Mouse (Mus musculus) left cerebral cortex, postnatal 36 days (tissue): ENCODE data around the gene Tmem203. TPM values are rescaled to one million over a fixed set of nuclear protein-coding genes. Genes with fewer than 3 reads are reported as not detected.
"Not testable (repeated sequence)": the region's sequence is repeated elsewhere in the genome, so short reads cannot be mapped to it uniquely, and the experiment has no call there.

Source experiments
- DNase-seq, 2 experiments: peaks; one replicate each; pipeline ENCODE4 v3.0.0; 2021 to 2022; ENCODE audit warnings: low spot score in 2 of 2, mixed read lengths in 1 of 2
- intact Hi-C: fragments of 180-260 bp; cut with DNase I; formaldehyde crosslinking; loops from one replicate; pipeline ENCODE4 v1.15.1; 2025
- total RNA-seq, 2 experiments: library from RNA; stranded (reverse); gene quantifications; 2 replicates each; pipeline ENCODE4 v1.2.3; 2021

Gene Tmem203
- total RNA-seq, 2 experiments from 2014 or later = 32.8 to 44.3 TPM

- intact Hi-C loops = no loop called here
- no peak for DNase-seq
Measured at GRCm38 (mm10) chr2:25230581-25230980, 24.7 kb upstream of the Tmem203 start.

- intact Hi-C loops = no loop called here
Measured at GRCm38 (mm10) chr2:25231038-25231437, 24.2 kb upstream of the Tmem203 start.

GRCm38 (mm10) chr2:25233421-25233820, 21.8 kb upstream of the Tmem203 start:
- intact Hi-C loops = no loop called here

More at GRCm38 (mm10) chr2:25231038-25231437, 24.2 kb upstream of the Tmem203 start:
- no peak for DNase-seq

GRCm38 (mm10) chr2:25234050-25234449, 21.2 kb upstream of the Tmem203 start, which contains the start of gene Slc34a3:
Gene Slc34a3 (minus strand): TSS chr2:25234364.
- no peak for DNase-seq

More at GRCm38 (mm10) chr2:25233421-25233820, 21.8 kb upstream of the Tmem203 start:
- DNase-seq = no peak

GRCm38 (mm10) chr2:25234551-25235220, 20.6 kb upstream of the Tmem203 start:
- no peak for DNase-seq
- intact Hi-C loops = no loop called here

More at GRCm38 (mm10) chr2:25234050-25234449, 21.2 kb upstream of the Tmem203 start, which contains the start of gene Slc34a3:
- intact Hi-C loops = no loop called here

- intact Hi-C loops = no loop called here
- no peak for DNase-seq
Measured at GRCm38 (mm10) chr2:25236614-25237013, 18.6 kb upstream of the Tmem203 start, which contains the start of gene Rnf224. Gene Rnf224 (minus strand): TSS chr2:25236787.

- no peak for DNase-seq
- intact Hi-C loops = no loop called here
Measured at GRCm38 (mm10) chr2:25237522-25237921, 17.7 kb upstream of the Tmem203 start.

GRCm38 (mm10) chr2:25238106-25238505, 17.1 kb upstream of the Tmem203 start:
- no peak for DNase-seq
- intact Hi-C loops = no loop called here

- intact Hi-C loops = no loop called here
- no peak for DNase-seq
Measured at GRCm38 (mm10) chr2:25239766-25240165, 15.5 kb upstream of the Tmem203 start.

GRCm38 (mm10) chr2:25240310-25240709, 14.9 kb upstream of the Tmem203 start:
- intact Hi-C loops = no loop called here

GRCm38 (mm10) chr2:25240723-25241437, 14.4 kb upstream of the Tmem203 start:
- intact Hi-C loops = no loop called here
- DNase-seq = peak; percentile 71 to 72

More at GRCm38 (mm10) chr2:25240310-25240709, 14.9 kb upstream of the Tmem203 start:
- no peak for DNase-seq

- DNase-seq = no peak
- intact Hi-C loops = no loop called here
Measured at GRCm38 (mm10) chr2:25241438-25241775, 13.8 kb upstream of the Tmem203 start.

- DNase-seq = peak; percentile 60 to 72
Measured at GRCm38 (mm10) chr2:25242101-25242506, 13.1 kb upstream of the Tmem203 start, which contains the start of the genes Rnf208 and Cysrt1. Gene Rnf208 (plus strand): TSS chr2:25242255. Gene Cysrt1 (minus strand): TSS chr2:25242452.

GRCm38 (mm10) chr2:25243342-25243741, 11.9 kb upstream of the Tmem203 start:
- intact Hi-C loops = no loop called here
- DNase-seq = no peak

More at GRCm38 (mm10) chr2:25242101-25242506, 13.1 kb upstream of the Tmem203 start, which contains the start of the genes Rnf208 and Cysrt1:
- intact Hi-C loops = no loop called here

GRCm38 (mm10) chr2:25244144-25244543, 11.1 kb upstream of the Tmem203 start:
- no peak for DNase-seq
- intact Hi-C loops = no loop called here

- no peak for DNase-seq
- intact Hi-C loops = no loop called here
Measured at GRCm38 (mm10) chr2:25246183-25247072, 8.8 kb upstream of the Tmem203 start, which contains the start of gene AL732309.1. Gene AL732309.1 (minus strand): TSS chr2:25246863.

GRCm38 (mm10) chr2:25252331-25252730, 2.9 kb upstream of the Tmem203 start:
- DNase-seq = no peak
- intact Hi-C loops = no loop called here

- DNase-seq, intact Hi-C loops: not testable (repeated sequence)
Measured at GRCm38 (mm10) chr2:25256443-25257109, 1.3 kb downstream of the Tmem203 start.

- intact Hi-C loops, DNase-seq: not testable (repeated sequence)
Measured at GRCm38 (mm10) chr2:25257250-25257649, 2.0 kb downstream of the Tmem203 start.
